Mouse (Mus musculus) liver, adult (tissue): Measurements from ENCODE around the gene Card9.

Source experiments
- GATA4 ChIP-seq: IDR thresholded peaks from 2 replicates; pipeline ENCODE4 v1.6.1; 2014; ENCODE audit warnings: mild to moderate bottlenecking, low read length; ENCODE audit not compliant: insufficient replicate concordance

Card9 gene

GRCm38 (mm10) chr2:26360772-26361171 lies at the start of gene Card9:
TSS of gene Card9 (minus strand) at chr2:26360918.
- no peak for TF ChIP-seq GATA4

GRCm38 (mm10) chr2:26410091-26410490 lies 49.4 kb upstream of the Card9 start:
- TF ChIP-seq GATA4, result no peak

GRCm38 (mm10) chr2:26409362-26409761 lies 48.6 kb upstream of the Card9 start:
- TF ChIP-seq GATA4, result no peak

- TF ChIP-seq GATA4, result peak; percentile 52; the same call in 1 of the 2 replicates
Measured at GRCm38 (mm10) chr2:26408515-26409356, 48.0 kb upstream of the Card9 start, which contains the start of gene Inpp5e. TSS of gene Inpp5e (minus strand) at chr2:26409203.

- TF ChIP-seq GATA4, result no peak
Measured at GRCm38 (mm10) chr2:26403306-26403705, 42.6 kb upstream of the Card9 start.

- no peak for TF ChIP-seq GATA4
Measured at GRCm38 (mm10) chr2:26402265-26402664, 41.5 kb upstream of the Card9 start.

- TF ChIP-seq GATA4, result no peak
Measured at GRCm38 (mm10) chr2:26401023-26401422, 40.3 kb upstream of the Card9 start.

GRCm38 (mm10) chr2:26400296-26400695 lies 39.6 kb upstream of the Card9 start:
- no peak for TF ChIP-seq GATA4

- no peak for TF ChIP-seq GATA4
Measured at GRCm38 (mm10) chr2:26399647-26400046, 38.9 kb upstream of the Card9 start.

- TF ChIP-seq GATA4, result no peak
Measured at GRCm38 (mm10) chr2:26398978-26399377, 38.3 kb upstream of the Card9 start.

GRCm38 (mm10) chr2:26391617-26392016 lies 30.9 kb upstream of the Card9 start:
- no peak for TF ChIP-seq GATA4

GRCm38 (mm10) chr2:26390954-26391353 lies 30.2 kb upstream of the Card9 start:
- TF ChIP-seq GATA4, result no peak

- peak; percentile 17; the same call in 1 of the 2 replicates for TF ChIP-seq GATA4
Measured at GRCm38 (mm10) chr2:26389154-26389690, 28.5 kb upstream of the Card9 start, which contains the start of the genes Entr1 and Pmpca. TSS of gene Entr1 (minus strand) at chr2:26389316. TSS of gene Pmpca (plus strand) at chr2:26389339.

GRCm38 (mm10) chr2:26388682-26389153 lies 28.0 kb upstream of the Card9 start:
- TF ChIP-seq GATA4, result no peak

- no peak for TF ChIP-seq GATA4
Measured at GRCm38 (mm10) chr2:26387713-26388112, 27.0 kb upstream of the Card9 start.

GRCm38 (mm10) chr2:26380131-26380771 lies 19.5 kb upstream of the Card9 start, which contains the start of gene Snapc4:
TSS of gene Snapc4 (minus strand) at chr2:26380653.
- no peak for TF ChIP-seq GATA4
